Mouse (Mus musculus): ENCODE measurements around the gene Fndc5. TPM values are rescaled to one million over a fixed set of nuclear protein-coding genes. Genes with fewer than 3 reads are reported as not detected.
A peak's percentile ranks its signal among the peaks of the same experiment; 100 is the strongest.

Gene Fndc5
- polyA plus RNA-seq, 1 experiment from 2014 or later, result 5.9 TPM

GRCm38 (mm10) chr4:129141560-129142438 lies 5.0 kb downstream of the Fndc5 start:
- no peaks in the 10 kb centered on the region for H3K36me3 ChIP-seq (ENCODE audit: control insufficient read depth, insufficient read depth, low read length)
- no peak for ATAC-seq
- H3K4me1 ChIP-seq (ENCODE audit: control insufficient read depth, insufficient read depth, low read length), result peaks cover 27% of the 10 kb centered on the region
- 68% methylated on average over 17 of the region's 17 CpGs for whole genome bisulfite sequencing
- no peak overlapping the region for H3K9ac ChIP-seq (ENCODE audit: low read depth, low read length)
- no peak overlapping the region for H3K4me3 ChIP-seq (ENCODE audit: low read depth, low read length)
- H3K27me3 ChIP-seq (ENCODE audit: control insufficient read depth, insufficient read depth, low read depth, low read length), result peaks cover 7% of the 10 kb centered on the region; the same call in 1 of the 2 replicates
- H3K4me2 ChIP-seq (ENCODE audit: low read length), result no peak overlapping the region
- no peak overlapping the region for H3K27ac ChIP-seq (ENCODE audit: low read length)
- H3K9me3 ChIP-seq (replicated peaks; ENCODE audit: control insufficient read depth, low read length, poor library complexity, severe bottlenecking), result no peaks in the 10 kb centered on the region

GRCm38 (mm10) chr4:129142439-129143045 lies 5.7 kb downstream of the Fndc5 start:
- no peak for ATAC-seq
- H3K27me3 ChIP-seq (ENCODE audit: control insufficient read depth, insufficient read depth, low read depth, low read length), result peaks cover 4% of the 10 kb centered on the region; the same call in 1 of the 2 replicates
- H3K27ac ChIP-seq (ENCODE audit: low read length), result no peak overlapping the region
- no peak overlapping the region for H3K4me3 ChIP-seq (ENCODE audit: low read depth, low read length)
- H3K4me1 ChIP-seq (ENCODE audit: control insufficient read depth, insufficient read depth, low read length), result peaks cover 22% of the 10 kb centered on the region
- no peaks in the 10 kb centered on the region for H3K9me3 ChIP-seq (replicated peaks; ENCODE audit: control insufficient read depth, low read length, poor library complexity, severe bottlenecking)
- H3K36me3 ChIP-seq (ENCODE audit: control insufficient read depth, insufficient read depth, low read length), result no peaks in the 10 kb centered on the region
- 74% methylated on average over 11 of the region's 11 CpGs for WGBS
- H3K4me2 ChIP-seq (ENCODE audit: low read length), result no peak overlapping the region
- no peak overlapping the region for H3K9ac ChIP-seq (ENCODE audit: low read depth, low read length)

DNA sequence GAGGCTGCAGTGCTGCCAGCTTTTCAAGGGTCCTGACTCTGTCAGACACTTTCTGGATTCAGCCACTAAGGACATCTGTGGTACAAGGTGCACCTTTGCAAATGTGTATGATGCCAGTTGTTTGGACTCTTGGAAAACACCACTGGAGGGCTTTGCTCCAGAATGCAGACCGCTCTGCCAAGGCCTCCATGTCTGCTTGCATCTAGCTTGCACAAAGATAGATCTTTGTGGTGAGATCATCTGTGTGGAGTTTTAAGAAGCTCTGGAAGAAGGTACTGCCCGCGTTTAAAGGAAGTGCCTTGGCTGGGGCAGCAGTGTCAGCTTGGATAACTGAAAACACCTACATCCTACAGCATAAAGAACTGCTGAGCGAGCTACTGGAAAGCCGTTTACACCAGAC lies 6.7 kb downstream of the Fndc5 start:
- 88% methylated on average over 5 of the region's 5 CpGs for WGBS
- Histone ChIP-seq H3K27ac (ENCODE audit: low read length) (no peak overlapping the region), H3K27me3 (ENCODE audit: control insufficient read depth, insufficient read depth, low read depth, low read length) (no peaks in the 10 kb centered on the region), H3K9me3 (replicated peaks; ENCODE audit: control insufficient read depth, low read length, poor library complexity, severe bottlenecking) (no peaks in the 10 kb centered on the region), H3K4me2 (ENCODE audit: low read length) (no peak overlapping the region), H3K36me3 (ENCODE audit: control insufficient read depth, insufficient read depth, low read length) (no peaks in the 10 kb centered on the region), H3K4me1 (ENCODE audit: control insufficient read depth, insufficient read depth, low read length) (peaks cover 21% of the 10 kb centered on the region), H3K9ac (ENCODE audit: low read depth, low read length) (no peak overlapping the region), H3K4me3 (ENCODE audit: low read depth, low read length) (no peak overlapping the region)
- no peak for ATAC-seq

DNA sequence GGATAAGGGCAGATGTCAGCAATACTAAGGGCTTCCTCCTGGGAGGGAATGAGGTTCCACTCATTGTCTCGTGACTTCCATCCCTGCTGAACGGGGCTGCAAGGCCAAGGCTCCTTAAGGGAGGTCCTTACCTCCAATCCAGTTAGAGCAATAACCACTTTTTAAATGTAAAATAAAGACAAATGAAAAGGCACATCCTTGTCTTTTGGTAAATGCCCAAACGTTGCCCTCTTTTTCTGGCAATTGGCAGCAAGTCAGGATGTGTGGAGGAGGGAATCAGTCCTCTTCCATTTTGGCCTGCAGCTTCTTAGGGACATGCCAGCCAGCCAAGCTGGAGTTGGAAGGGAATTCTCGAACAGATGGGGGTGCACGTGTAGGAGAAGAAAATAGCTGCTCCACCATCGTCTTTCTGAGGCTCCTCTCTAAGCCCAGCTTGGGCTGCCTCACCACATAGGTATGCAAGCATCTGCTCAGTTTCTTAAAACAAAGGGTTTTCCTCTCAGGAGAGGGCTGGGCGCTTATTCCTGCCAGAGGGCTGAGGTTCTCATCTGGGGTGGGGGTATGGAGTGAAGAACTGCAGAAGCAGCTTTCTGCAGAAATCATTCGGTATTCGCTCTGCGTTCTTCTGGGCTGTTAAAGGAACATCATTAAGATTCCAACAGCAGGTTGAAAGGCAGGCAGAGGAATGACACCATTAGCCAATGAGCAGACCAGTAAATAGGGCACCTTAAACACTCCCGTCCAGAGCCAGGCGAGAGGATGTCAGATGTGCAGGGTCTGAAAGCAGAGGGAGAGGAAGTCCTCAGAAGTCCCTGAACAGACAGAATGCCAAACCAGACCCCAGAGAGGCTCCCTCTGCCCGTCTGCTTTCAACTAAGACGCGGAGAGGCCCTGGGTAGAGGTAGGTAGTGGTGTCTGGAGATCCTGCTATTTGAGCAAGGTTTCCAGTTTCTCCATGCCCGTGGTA lies 7.9 kb downstream of the Fndc5 start:
- Histone ChIP-seq H3K27ac (ENCODE audit: low read length) (peak overlapping the region; percentile 73), H3K4me1 (ENCODE audit: control insufficient read depth, insufficient read depth, low read length) (peaks cover 21% of the 10 kb centered on the region), H3K4me2 (ENCODE audit: low read length) (no peak overlapping the region), H3K9ac (ENCODE audit: low read depth, low read length) (no peak overlapping the region), H3K27me3 (ENCODE audit: control insufficient read depth, insufficient read depth, low read depth, low read length) (no peaks in the 10 kb centered on the region), H3K9me3 (replicated peaks; ENCODE audit: control insufficient read depth, low read length, poor library complexity, severe bottlenecking) (no peaks in the 10 kb centered on the region), H3K36me3 (ENCODE audit: control insufficient read depth, insufficient read depth, low read length) (no peaks in the 10 kb centered on the region), H3K4me3 (ENCODE audit: low read depth, low read length) (no peak overlapping the region)
- ATAC-seq, result peak; percentile 59
- WGBS, result 48% methylated on average over 16 of the region's 16 CpGs

DNA sequence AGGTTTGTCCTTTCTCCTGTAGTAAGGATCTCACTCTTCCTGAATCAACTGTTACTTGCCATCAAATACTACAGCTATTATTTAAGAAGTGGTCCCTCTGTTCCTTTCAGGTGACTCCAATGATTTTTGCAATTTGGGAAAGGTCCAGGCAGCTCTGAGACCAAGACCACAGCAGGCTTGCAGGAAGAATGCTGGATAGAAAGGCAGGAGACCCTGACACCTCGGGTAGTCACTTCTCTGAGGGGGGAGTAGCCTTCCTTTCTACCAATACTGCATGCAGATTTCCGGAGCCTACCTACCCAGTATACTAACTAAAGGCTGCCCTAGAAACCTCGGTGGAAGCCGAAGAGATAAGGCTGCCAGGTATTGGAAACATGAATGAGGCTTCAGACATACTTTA lies 8.6 kb downstream of the Fndc5 start:
- ATAC-seq, result no peak
- H3K9me3 ChIP-seq (replicated peaks; ENCODE audit: control insufficient read depth, low read length, poor library complexity, severe bottlenecking), result no peaks in the 10 kb centered on the region
- no peak overlapping the region for H3K4me2 ChIP-seq (ENCODE audit: low read length)
- 76% methylated on average over 4 of the region's 4 CpGs for WGBS
- H3K27ac ChIP-seq (ENCODE audit: low read length), result peak overlapping the region; percentile 73
- H3K9ac ChIP-seq (ENCODE audit: low read depth, low read length), result no peak overlapping the region
- H3K4me1 ChIP-seq (ENCODE audit: control insufficient read depth, insufficient read depth, low read length), result peaks cover 21% of the 10 kb centered on the region
- H3K27me3 ChIP-seq (ENCODE audit: control insufficient read depth, insufficient read depth, low read depth, low read length), result no peaks in the 10 kb centered on the region
- no peaks in the 10 kb centered on the region for H3K36me3 ChIP-seq (ENCODE audit: control insufficient read depth, insufficient read depth, low read length)
- no peak overlapping the region for H3K4me3 ChIP-seq (ENCODE audit: low read depth, low read length)

DNA sequence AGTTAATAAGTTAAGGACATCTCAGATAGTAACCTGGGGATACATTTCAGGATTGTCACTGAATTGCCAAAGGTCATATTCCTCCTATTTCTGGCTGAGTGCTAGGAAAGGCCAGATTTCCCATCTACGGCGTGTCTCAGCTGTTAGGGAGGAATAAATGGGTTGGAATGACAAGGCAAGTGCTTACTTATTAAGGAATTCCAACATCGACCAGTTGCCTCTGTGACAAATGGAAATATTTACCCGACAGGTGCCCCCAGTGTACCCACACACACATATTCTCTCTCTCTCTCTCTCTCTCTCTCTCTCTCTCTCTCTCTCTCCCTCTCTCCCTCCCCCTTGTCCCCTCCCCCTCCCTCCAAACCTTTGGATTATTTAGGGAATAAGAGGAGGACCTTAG lies 9.1 kb downstream of the Fndc5 start:
- Histone ChIP-seq H3K9ac (ENCODE audit: low read depth, low read length) (no peak overlapping the region), H3K4me3 (ENCODE audit: low read depth, low read length) (no peak overlapping the region), H3K4me2 (ENCODE audit: low read length) (no peak overlapping the region), H3K36me3 (ENCODE audit: control insufficient read depth, insufficient read depth, low read length) (no peaks in the 10 kb centered on the region), H3K4me1 (ENCODE audit: control insufficient read depth, insufficient read depth, low read length) (peaks cover 21% of the 10 kb centered on the region), H3K27me3 (ENCODE audit: control insufficient read depth, insufficient read depth, low read depth, low read length) (no peaks in the 10 kb centered on the region), H3K9me3 (replicated peaks; ENCODE audit: control insufficient read depth, low read length, poor library complexity, severe bottlenecking) (no peaks in the 10 kb centered on the region), H3K27ac (ENCODE audit: low read length) (no peak overlapping the region; the same call in 1 of the 2 replicates)
- 78% methylated on average over 4 of the region's 4 CpGs for WGBS
- no peak for ATAC-seq

GRCm38 (mm10) chr4:129146392-129146791 lies 9.6 kb downstream of the Fndc5 start:
- Histone ChIP-seq H3K36me3 (ENCODE audit: control insufficient read depth, insufficient read depth, low read length) (no peaks in the 10 kb centered on the region), H3K4me2 (ENCODE audit: low read length) (no peak overlapping the region), H3K4me1 (ENCODE audit: control insufficient read depth, insufficient read depth, low read length) (peaks cover 21% of the 10 kb centered on the region), H3K9me3 (replicated peaks; ENCODE audit: control insufficient read depth, low read length, poor library complexity, severe bottlenecking) (no peaks in the 10 kb centered on the region), H3K27me3 (ENCODE audit: control insufficient read depth, insufficient read depth, low read depth, low read length) (no peaks in the 10 kb centered on the region), H3K4me3 (ENCODE audit: low read depth, low read length) (no peak overlapping the region), H3K27ac (ENCODE audit: low read length) (no peak overlapping the region), H3K9ac (ENCODE audit: low read depth, low read length) (no peak overlapping the region)
- no peak for ATAC-seq
- whole genome bisulfite sequencing, result 81% methylated on average over 2 of the region's 2 CpGs

DNA sequence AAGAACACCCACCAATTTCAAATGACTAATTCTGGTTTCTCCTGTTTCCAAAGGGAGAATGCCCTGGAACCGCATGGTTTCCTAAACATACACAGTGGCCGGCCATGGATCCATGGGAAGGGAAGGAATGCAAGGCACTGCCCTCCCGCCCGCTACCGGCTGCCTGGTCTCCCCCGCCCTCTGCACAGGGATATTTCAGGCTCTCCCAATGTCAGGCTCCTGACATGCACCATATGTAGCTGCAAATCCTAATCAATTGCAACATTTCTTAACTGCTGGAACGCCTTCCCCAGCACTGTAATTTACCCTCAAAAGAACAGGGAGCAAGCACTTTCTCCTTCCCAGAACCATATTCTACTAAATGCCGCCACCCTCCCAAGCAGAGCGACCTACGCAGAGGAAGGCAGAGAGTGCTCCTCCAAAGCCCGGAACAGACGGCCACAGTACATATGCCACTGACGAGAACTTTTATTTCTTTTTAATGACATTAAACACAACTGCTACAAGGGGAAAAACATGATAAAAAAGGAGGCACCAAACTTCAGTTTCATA lies 10.8 kb downstream of the Fndc5 start:
- Histone ChIP-seq H3K27me3 (ENCODE audit: control insufficient read depth, insufficient read depth, low read depth, low read length) (no peaks in the 10 kb centered on the region), H3K4me1 (ENCODE audit: control insufficient read depth, insufficient read depth, low read length) (peaks cover 18% of the 10 kb centered on the region), H3K4me2 (ENCODE audit: low read length) (no peak overlapping the region), H3K36me3 (ENCODE audit: control insufficient read depth, insufficient read depth, low read length) (peaks cover 2% of the 10 kb centered on the region; the same call in 1 of the 2 replicates), H3K9me3 (replicated peaks; ENCODE audit: control insufficient read depth, low read length, poor library complexity, severe bottlenecking) (no peaks in the 10 kb centered on the region), H3K27ac (ENCODE audit: low read length) (no peak overlapping the region; the same call in 1 of the 2 replicates), H3K4me3 (ENCODE audit: low read depth, low read length) (no peak overlapping the region), H3K9ac (ENCODE audit: low read depth, low read length) (no peak overlapping the region)
- ATAC-seq, result no peak
- WGBS, result 85% methylated on average over 13 of the region's 13 CpGs

Measured in midbrain, embryonic 16.5 days (tissue).